Mouse (Mus musculus): ENCODE results near the gene Bora.

Bora gene

DNA sequence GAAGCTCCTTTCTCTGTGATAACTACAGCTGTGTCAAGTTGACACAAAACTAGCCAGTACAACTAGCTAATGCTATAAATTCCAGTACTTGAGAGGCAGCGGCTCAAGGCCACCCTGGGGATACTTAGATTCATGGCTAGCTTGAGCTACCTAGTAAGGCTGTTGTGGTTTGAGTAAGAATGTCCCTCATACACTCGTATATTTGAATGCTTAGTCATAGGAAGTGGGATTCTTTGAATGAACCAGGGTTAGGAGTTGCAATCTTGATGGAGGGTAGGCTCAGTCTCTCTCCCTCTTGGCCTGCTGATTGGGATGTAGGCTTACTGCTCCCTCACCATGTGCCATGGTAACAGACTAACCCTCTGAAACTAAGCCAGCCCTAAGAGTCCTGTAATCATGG, 17.1 kb downstream of the Bora start:
- DNase-seq (ENCODE audit: low spot score in 2 of 2) = no peak

GRCm38 (mm10) chr14:99071146-99071545, 25.1 kb downstream of the Bora start:
- no peak for DNase-seq (ENCODE audit: low spot score in 2 of 2)

GRCm38 (mm10) chr14:99088947-99089346, 42.9 kb downstream of the Bora start:
- no peak for DNase-seq (ENCODE audit: low spot score in 2 of 2)

DNA sequence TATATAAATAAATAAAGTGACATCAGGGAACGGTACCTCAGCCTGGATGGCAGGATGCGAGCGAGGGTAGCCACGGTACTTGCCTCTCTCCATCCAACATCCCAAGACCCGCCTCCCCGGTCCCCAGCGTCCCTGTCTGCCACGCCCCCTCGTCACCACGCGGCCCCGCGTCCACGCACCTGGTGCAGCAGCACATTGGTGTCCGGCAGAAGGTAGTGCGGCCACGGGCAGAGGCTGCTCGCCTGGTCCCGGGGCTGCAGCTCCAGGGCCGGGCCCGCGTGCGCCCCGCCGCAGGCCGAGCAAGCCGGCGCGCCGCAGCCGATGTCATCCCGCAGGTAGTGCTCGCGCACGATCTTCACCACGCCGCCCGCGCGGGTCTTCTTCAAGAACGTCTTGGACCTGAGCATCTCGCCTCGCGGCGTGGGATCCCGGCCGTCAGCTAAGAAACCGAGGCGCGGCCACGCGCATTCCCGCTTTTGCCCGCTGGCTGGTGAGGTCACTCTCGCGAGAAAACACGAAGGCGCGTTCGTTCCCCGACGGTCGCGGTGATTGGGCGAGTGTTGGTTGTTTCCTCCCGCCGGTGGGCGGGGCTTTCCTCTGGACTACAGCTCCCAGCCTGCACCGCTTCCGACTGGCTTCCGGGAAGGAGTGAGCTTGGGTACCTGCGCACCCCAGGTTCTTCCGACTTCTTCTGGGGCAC, 53.4 kb downstream of the Bora start, which contains the start of the genes Pibf1 and Dis3:
TSS of gene Pibf1 (plus strand) at position 158 of the 700 bp plus-strand sequence.
TSS of gene Dis3 (minus strand) at position 504 of the 700 bp plus-strand sequence.
- DNase-seq (ENCODE audit: low spot score in 2 of 2) = peak; percentile 98

- no peak for DNase-seq (ENCODE audit: low spot score in 2 of 2)
Measured at GRCm38 (mm10) chr14:99099967-99100587, 54.1 kb downstream of the Bora start.

GRCm38 (mm10) chr14:99103050-99103449, 57.0 kb downstream of the Bora start:
- no peak for DNase-seq (ENCODE audit: low spot score in 2 of 2)

DNA sequence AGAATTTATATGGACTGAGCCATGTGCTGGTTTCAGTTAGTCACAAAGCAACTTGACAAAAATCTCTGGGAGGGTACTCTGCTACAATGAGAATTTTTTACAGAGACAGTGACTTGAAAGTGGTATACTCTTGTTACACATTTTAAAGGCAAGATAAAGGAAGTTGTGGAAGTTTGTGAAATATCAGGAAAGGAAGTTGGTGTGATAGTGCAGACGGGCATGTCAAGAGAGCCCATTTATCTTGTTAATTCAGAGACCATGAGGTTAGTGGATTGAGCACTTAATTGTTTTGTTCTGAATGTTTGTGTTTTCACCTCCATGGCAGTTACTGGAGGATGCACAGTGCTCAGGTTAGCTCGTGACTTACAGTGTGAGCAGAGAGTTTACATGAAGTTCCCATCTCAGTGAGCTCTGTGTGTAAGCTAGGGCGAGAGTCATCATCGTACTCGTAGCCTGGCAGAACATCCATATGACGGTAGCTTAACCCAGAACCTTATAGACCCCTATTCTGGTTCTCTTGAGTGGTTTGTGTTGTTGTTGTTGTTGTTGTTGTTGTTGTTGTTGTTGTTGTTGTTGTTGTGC, 58.6 kb downstream of the Bora start:
- no peak for DNase-seq (ENCODE audit: low spot score in 2 of 2)

DNA sequence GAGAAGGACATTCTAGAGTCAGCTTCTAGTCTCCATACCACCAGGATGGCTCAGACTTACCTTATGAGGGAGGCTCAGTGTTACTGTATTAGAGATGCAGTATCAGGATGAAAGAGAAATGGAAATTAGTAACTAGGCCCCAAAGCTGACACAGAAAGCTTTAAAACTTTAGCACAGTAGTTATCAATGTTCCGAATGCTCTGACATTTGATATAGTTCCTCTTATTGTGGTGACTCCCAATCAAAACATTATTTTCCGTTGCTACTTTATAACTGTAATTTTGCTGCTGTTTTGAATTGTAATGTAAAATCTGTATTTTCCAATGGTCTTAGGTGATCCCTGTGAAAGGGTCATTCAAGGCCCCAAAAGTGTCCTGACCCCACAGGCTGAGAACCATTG, 60.6 kb downstream of the Bora start:
- DNase-seq (ENCODE audit: low spot score in 2 of 2) = no peak

- no peak for DNase-seq (ENCODE audit: low spot score in 2 of 2)
Measured at GRCm38 (mm10) chr14:99107631-99108187, 61.7 kb downstream of the Bora start.

- DNase-seq (ENCODE audit: low spot score in 2 of 2) = no peak
Measured at GRCm38 (mm10) chr14:99108762-99109161, 62.7 kb downstream of the Bora start.

GRCm38 (mm10) chr14:99117576-99117975, 71.6 kb downstream of the Bora start:
- no peak for DNase-seq (ENCODE audit: low spot score in 2 of 2)

GRCm38 (mm10) chr14:99121584-99122339, 75.7 kb downstream of the Bora start:
- no peak for DNase-seq (ENCODE audit: low spot score in 2 of 2)

DNA sequence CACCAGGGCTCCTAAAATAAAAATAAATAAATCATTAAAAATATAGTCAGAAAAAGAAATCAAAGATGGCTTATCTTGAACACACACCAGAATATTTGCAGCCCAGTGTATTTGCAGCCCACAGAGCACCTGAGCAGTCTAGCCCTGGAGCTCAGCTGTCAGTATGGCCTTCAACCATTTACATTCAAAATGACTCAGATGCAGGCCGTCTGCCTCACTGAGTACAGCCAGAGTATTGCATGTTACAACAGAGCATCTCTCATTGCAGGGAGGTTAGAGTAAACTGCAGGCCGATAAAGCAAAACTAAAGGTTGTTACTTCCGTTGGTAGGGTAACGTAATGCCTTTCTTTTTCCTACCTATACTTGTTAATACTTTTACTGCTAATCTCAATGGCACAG, 78.1 kb downstream of the Bora start:
- no peak for DNase-seq (ENCODE audit: low spot score in 2 of 2)

Data from natural killer cell, adult 2 months (primary cell).